Mouse (Mus musculus) embryonic facial prominence, embryonic 15.5 days (tissue): ENCODE data around the gene Il12rb1. TPM values are rescaled to one million over a fixed set of nuclear protein-coding genes. Genes with fewer than 3 reads are reported as not detected.
A peak's percentile ranks its signal among the peaks of the same experiment; 100 is the strongest.

ENCODE experiments used
- ATAC-seq: fragments of 200-750 bp; cut with Nextera tagmentation; 2 replicates; pipeline ENCODE4 v1.8.0; 2017; ENCODE audit warnings: low read depth, moderate TSS enrichment; ENCODE audit not compliant: insufficient number of reproducible peaks, low FRiP score, low TSS enrichment
- H3K27ac ChIP-seq: fragments of 300-500 bp; sonication (generic); replicated peaks from 2 replicates; pipeline ENCODE4 v1.5.1; 2015; ENCODE audit warnings: mild to moderate bottlenecking, inconsistent platforms
- H3K27me3 ChIP-seq: fragments of 300-500 bp; sonication (generic); 2 replicates; pipeline ENCODE4 v1.6.1; 2015; ENCODE audit warnings: inconsistent platforms
- H3K36me3 ChIP-seq: fragments of 300-500 bp; sonication (generic); 2 replicates; pipeline ENCODE4 v1.6.1; 2015; ENCODE audit warnings: mild to moderate bottlenecking, inconsistent platforms
- H3K4me1 ChIP-seq: fragments of 300-500 bp; sonication (generic); 2 replicates; pipeline ENCODE4 v1.6.1; 2015; ENCODE audit warnings: inconsistent platforms
- H3K4me2 ChIP-seq: fragments of 300-500 bp; sonication (generic); replicated peaks from 2 replicates; pipeline ENCODE4 v1.6.1; 2015; ENCODE audit warnings: mild to moderate bottlenecking, inconsistent platforms
- H3K4me3 ChIP-seq: fragments of 300-500 bp; sonication (generic); replicated peaks from 2 replicates; pipeline ENCODE4 v1.5.1; 2015; ENCODE audit warnings: mild to moderate bottlenecking, inconsistent platforms
- H3K9ac ChIP-seq: fragments of 300-500 bp; sonication (generic); 2 replicates; pipeline ENCODE4 v1.6.1; 2015; ENCODE audit warnings: inconsistent platforms
- H3K9me3 ChIP-seq: fragments of 300-500 bp; sonication (generic); replicated peaks from 2 replicates; pipeline ENCODE4 v1.6.1; 2016; ENCODE audit warnings: inconsistent platforms
- WGBS: fragments of 180-500 bp; shearing (Covaris S2); methylation state at CpG from one replicate; pipeline ENCODE4 v1.1.7; 2015; 5-methylcytosine and 5-hydroxymethylcytosine counted together
- polyA plus RNA-seq: library from polyadenylated mRNA; unstranded; fragments of >200 nt; fragmentation: Nextera tagmentation; extraction: Ambion mirVana; gene quantifications from 2 replicates; pipeline ENCODE4 v1.2.1, GENCODE M21; 2015

Gene Il12rb1
- polyA plus RNA-seq, 1 experiment from 2014 or later = 0.28 TPM

DNA sequence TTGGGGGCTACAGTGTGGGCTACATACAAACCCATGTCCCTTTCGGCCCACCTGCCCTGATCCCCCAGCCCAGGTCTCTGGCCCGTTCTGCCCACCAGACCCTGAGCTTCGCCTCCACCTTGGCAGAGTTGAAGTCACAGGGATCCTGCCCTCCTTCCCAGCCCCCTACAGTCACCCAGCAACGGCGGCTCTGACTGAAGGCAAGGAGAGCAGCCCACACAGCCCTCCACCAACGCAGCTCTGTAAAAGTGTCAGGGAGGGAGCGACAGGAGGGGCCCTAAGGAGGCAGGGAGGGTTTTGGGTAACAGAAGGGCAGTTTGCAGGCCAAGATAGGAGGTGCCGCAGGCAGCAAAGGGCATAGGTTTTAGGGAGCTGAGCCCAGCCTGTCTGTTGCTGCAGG lies 17.4 kb upstream of the Il12rb1 start:
- peaks cover 49% of the 10 kb centered on the region for H3K4me1 ChIP-seq
- H3K9me3 ChIP-seq = no peaks in the 10 kb centered on the region

DNA sequence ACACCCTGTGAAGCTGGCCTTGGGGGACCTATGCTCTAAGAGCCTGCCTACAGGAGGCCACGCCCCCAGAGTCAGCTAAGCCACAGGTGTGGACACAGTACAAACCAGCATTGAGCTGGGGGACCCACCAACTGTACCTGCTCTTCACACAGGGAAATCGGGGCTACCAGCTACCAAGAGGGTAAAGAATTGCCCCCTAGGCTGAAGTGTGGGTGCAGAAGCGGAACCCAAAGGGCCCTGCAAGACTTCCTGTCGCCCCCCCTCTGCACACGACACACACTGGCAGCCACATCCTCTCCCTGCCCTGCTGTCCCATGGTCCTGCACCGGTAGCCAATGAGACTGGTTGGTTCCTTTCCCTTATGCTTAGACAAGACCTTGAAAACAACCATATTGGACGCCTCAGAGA lies 17.0 kb upstream of the Il12rb1 start:
- ATAC-seq = no peak
- Histone ChIP-seq H3K36me3 (peaks cover 27% of the 10 kb centered on the region), H3K9ac (peak overlapping the region; percentile 90; the same call in 1 of the 2 replicates), H3K9me3 (no peaks in the 10 kb centered on the region), H3K4me1 (peaks cover 51% of the 10 kb centered on the region), H3K27me3 (no peaks in the 10 kb centered on the region), H3K4me2 (peak overlapping the region; percentile 92), H3K27ac (no peak overlapping the region), H3K4me3 (peak overlapping the region; percentile 66)
- 54% methylated on average over 7 of the region's 7 CpGs for WGBS

More for the DNA sequence above, 17.4 kb upstream of the Il12rb1 start:
- peak overlapping the region; percentile 66 for H3K4me3 ChIP-seq
- no peak overlapping the region for H3K27ac ChIP-seq
- peaks cover 32% of the 10 kb centered on the region for H3K36me3 ChIP-seq
- H3K9ac ChIP-seq = peak overlapping the region; percentile 2; the same call in 1 of the 2 replicates
- 56% methylated on average over 8 of the region's 8 CpGs for WGBS
- H3K4me2 ChIP-seq = peak overlapping the region; percentile 92
- ATAC-seq = no peak
- H3K27me3 ChIP-seq = no peaks in the 10 kb centered on the region

DNA sequence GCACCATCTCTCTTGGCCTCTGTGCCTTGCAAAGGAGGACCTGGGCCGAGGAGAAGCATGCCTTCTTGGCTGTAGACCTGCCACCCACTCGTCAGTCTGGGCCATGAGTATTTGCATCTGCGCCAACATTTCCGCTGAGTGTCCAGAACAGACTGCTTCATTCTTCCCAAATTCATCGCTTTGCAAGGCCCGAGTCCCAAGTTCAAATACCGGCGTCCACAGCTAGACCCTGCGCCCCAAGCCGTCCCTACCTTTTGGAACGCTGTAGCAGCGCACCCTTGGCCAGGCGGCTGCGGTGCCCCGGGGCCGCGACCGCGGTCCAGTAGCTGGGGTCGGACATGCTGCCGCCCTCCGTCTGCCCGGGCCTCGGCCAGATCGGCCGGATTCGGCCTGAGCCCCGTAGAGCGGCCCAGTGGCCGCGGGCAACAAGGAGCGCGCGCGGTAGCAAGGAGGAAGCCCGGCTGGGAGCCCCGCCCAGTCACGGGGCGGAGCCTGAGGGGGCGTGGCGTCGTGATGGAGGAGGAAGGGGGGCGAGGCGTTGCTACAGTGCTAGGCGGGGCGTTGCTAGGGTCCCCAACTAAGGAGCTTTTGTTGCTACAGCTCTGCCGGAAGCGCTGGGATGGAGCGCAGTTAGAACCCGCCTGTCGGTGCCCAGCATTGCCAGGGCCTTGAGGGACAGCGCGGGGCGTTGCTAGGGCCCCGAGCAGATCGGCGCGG lies 16.1 kb upstream of the Il12rb1 start:
- Histone ChIP-seq H3K4me2 (peak overlapping the region; percentile 92), H3K27ac (peak overlapping the region; percentile 85), H3K36me3 (peaks cover 19% of the 10 kb centered on the region), H3K27me3 (no peaks in the 10 kb centered on the region), H3K9me3 (no peaks in the 10 kb centered on the region), H3K4me3 (peak overlapping the region; percentile 66), H3K4me1 (peaks cover 56% of the 10 kb centered on the region), H3K9ac (peak overlapping the region; percentile 90)
- 3% methylated on average over 58 of the region's 58 CpGs for WGBS
- ATAC-seq = peak; percentile 82

DNA sequence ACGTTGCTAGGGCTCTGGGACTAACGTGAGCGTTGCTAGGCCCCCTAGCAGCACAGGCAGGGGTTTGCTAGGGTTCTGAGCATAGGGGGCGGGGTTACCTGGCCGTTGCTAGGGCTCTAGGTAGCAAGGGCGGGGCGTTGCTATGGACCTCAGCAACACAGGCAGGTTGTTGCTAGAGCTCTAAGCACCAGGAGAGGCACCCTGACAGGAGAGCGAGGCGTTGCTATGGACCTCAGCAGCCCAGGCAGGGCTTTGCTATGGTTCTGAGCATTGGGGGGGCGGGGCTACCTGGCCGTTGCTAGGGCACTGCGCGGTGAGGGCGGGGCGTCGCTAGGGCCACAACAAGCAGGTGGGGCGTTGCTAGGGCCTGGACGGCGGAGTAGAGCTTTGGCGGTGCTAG lies 15.5 kb upstream of the Il12rb1 start:
- Histone ChIP-seq H3K9ac (no peak overlapping the region; the same call in 1 of the 2 replicates), H3K36me3 (peaks cover 15% of the 10 kb centered on the region), H3K9me3 (no peaks in the 10 kb centered on the region), H3K4me1 (peaks cover 61% of the 10 kb centered on the region), H3K4me3 (peak overlapping the region; percentile 66), H3K27ac (peak overlapping the region; percentile 85), H3K4me2 (peak overlapping the region; percentile 92), H3K27me3 (0 out of 2 replicates have a peak, but pooled peaks cover under 1% of the 10 kb centered on the region)
- WGBS = under 1% methylated on average over 20 of the region's 20 CpGs
- peak; percentile 51 for ATAC-seq

DNA sequence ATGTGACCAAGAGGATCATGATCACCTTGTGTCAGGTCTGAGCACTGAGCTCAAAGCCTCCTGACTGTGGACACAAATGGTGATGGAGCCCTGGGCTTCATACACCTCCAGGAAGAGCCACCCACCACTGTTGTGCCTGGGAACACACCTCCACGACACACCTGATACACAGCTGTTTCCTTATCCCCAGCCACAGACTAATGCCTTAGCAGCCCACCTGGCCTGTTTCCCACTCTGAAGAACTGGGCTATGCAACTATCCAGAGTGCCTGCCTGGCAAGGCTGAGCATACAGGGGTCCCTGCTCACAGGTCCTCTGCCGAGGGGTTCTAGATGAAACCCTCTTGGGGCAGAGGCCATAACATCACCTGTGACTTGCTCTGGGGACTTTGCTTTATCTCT lies 14.0 kb upstream of the Il12rb1 start:
- no peak overlapping the region for H3K4me3 ChIP-seq
- WGBS = 90% methylated on average over 2 of the region's 2 CpGs
- peaks cover 55% of the 10 kb centered on the region for H3K4me1 ChIP-seq
- H3K36me3 ChIP-seq = peaks cover 1% of the 10 kb centered on the region; the same call in 1 of the 2 replicates
- H3K27ac ChIP-seq = no peak overlapping the region
- no peak overlapping the region for H3K9ac ChIP-seq
- no peak for ATAC-seq
- H3K4me2 ChIP-seq = no peak overlapping the region
- no peaks in the 10 kb centered on the region for H3K9me3 ChIP-seq
- peaks cover 16% of the 10 kb centered on the region for H3K27me3 ChIP-seq

DNA sequence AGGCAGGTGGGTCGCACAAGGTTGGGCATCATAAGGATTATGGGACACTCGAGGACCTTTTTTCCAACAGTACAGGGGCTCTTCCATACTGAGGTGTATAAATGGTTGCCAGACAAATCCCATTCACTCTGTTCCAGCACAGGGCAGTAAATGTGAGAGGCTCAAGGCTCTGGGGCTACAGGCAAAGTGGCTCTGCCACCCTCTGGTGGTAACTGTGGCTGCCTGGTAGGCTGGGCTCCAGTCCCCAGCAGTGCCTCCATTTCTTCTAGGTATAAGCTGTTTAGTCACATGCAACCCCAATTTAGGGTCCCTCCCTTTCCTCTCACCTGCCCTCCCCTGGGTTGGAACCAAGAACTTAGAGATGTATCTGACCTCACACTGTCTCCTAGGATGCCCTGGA lies 12.9 kb upstream of the Il12rb1 start:
- Histone ChIP-seq H3K9me3 (no peaks in the 10 kb centered on the region), H3K4me1 (peaks cover 48% of the 10 kb centered on the region), H3K27me3 (peaks cover 27% of the 10 kb centered on the region), H3K9ac (no peak overlapping the region), H3K27ac (no peak overlapping the region), H3K4me3 (no peak overlapping the region), H3K4me2 (no peak overlapping the region), H3K36me3 (no peaks in the 10 kb centered on the region)
- WGBS = 79% methylated on average over 2 of the region's 2 CpGs
- ATAC-seq = no peak

DNA sequence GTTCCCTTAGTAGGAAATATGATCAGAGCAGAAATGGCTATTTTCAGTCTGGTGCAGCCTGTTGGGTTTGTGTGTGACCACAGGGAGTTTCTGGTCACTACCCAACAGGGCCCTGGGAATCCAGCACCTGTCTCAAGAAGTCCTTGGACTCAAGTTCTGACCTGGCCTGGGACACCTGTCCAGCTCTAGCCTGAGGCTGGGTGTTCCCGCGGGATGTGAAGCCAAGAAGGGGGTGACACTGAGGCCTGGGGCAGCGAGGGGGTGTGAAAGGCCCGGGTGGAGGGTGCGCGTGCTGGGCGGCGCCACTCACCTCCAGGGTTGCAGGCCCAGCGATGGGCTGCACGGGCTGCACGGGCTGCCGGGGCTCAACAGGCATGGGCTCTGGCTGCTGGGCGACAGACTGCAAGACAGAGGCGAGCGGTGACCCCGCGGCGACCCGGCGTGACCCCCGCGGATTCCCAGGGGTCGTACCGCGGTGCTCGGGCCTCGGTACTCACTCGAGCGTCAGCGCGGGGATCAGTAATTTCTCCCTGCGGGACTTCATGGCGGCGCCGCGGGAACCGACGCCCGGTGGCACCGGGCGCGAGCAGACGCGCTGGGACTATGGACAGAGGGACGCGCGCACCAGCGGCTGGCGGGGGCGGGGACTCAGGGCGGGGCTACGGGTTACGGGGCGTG lies 11.7 kb upstream of the Il12rb1 start:
- peaks cover 33% of the 10 kb centered on the region for H3K27me3 ChIP-seq
- no peaks in the 10 kb centered on the region for H3K9me3 ChIP-seq
- no peak for ATAC-seq

DNA sequence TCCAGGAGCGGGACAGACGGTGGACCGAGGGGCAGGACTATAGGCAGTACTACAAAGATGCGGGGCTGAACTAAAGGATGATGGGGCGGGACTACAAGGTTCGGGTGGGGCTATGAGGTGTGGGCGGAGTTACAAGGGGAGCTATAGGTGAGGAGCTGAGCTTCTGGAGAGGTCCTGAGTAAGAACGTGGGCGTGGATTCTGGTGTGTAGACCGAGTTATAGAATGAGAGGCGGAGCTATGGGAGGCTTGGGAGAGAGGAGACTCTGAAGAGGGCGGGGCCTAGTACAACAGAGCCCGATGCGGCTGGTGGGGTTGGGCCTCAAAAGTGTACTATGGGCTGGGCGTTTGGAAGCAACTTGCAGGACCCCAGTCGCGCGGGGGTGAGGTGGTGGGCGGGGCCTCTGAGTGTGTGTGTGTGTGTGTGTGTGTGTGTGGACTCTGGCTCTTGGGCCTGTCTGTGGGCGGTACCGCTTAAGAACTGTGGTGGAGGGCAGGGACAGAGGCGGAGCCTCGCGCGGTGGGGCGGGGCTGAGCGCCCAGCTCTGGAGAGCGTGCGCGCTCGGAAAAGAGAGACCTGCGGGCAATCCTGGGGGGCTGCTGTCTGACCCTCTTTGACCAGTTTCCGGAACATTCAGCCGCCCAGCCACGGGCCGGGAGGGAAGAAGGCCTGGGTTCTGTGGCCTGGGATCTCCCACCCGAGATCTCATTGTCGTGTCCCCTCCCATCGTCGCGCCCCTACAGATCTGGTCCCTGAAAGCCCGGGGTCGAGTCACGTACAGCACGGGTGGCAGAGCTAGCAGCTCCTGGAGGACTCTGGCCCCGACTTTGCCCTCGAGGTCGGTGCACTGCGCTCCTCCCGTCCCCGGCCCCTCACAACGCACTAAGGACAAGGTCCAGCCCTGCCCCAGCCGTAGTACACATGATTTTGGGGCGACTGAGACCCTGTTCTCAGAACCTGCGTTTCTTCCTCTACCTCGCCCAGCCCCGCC lies 10.9 kb upstream of the Il12rb1 start:
- Histone ChIP-seq H3K4me1 (peaks cover 34% of the 10 kb centered on the region), H3K4me3 (peak overlapping the region; percentile 58), H3K27me3 (peaks cover 40% of the 10 kb centered on the region), H3K9me3 (no peaks in the 10 kb centered on the region), H3K9ac (peak overlapping the region; percentile 48), H3K27ac (0 out of 2 replicates have a peak overlapping the region, but pooled peaks have one; percentile 13), H3K4me2 (peak overlapping the region; percentile 94), H3K36me3 (no peaks in the 10 kb centered on the region)
- ATAC-seq = peak; percentile 88
- WGBS = under 1% methylated on average over 57 of the region's 57 CpGs

More for the DNA sequence above, 11.7 kb upstream of the Il12rb1 start:
- H3K4me3 ChIP-seq = peak overlapping the region; percentile 58
- H3K36me3 ChIP-seq = no peaks in the 10 kb centered on the region
- 0 out of 2 replicates have a peak overlapping the region, but pooled peaks have one; percentile 13 for H3K27ac ChIP-seq
- peaks cover 38% of the 10 kb centered on the region for H3K4me1 ChIP-seq
- H3K4me2 ChIP-seq = peak overlapping the region; percentile 94
- H3K9ac ChIP-seq = peak overlapping the region; percentile 48; the same call in 1 of the 2 replicates
- 2% methylated on average over 54 of the region's 54 CpGs for whole genome bisulfite sequencing

DNA sequence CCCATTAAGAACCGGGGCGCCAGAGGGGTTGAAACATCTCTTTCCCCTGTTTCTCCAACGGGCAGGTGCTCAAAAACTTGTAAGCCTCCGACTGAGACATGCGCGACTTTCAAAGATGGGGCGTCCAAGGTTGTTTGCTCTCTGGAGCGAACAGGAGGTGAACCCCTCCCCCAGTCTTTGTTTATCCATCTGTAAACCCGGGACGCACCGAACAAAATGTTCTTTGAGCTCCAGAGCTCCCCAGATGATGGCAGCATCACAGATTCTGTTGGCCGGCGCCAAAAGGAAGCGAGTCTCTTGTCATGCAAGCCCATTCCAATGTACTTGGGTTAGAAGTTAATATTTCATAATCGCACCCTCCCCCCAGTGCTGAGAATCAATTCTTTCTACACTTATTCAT lies 10.0 kb upstream of the Il12rb1 start:
- 10% methylated on average over 15 of the region's 15 CpGs for WGBS

DNA sequence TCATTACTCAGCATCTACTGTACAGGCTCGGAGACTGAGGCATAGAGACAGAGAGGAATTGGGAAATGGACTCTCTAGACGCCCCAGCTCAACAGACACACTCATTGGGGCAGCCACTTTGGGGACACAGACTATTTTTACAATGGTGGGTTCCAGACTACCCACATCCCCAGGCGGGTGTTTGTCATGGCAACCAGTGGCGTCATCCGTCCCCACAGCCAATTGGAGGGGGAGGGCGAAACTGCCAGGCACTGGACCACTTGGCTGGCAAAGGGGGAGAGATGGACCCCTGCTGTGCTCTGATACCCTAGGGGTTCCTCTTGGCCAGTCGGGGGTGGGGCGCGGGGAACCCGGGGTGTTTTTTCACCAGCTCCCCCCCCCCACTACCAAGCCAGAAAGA lies 7.6 kb upstream of the Il12rb1 start:
- 52% methylated on average over 10 of the region's 10 CpGs for WGBS
- Histone ChIP-seq H3K4me2 (no peak overlapping the region), H3K27ac (no peak overlapping the region), H3K9ac (no peak overlapping the region), H3K27me3 (peaks cover 53% of the 10 kb centered on the region), H3K36me3 (no peaks in the 10 kb centered on the region), H3K9me3 (no peaks in the 10 kb centered on the region), H3K4me1 (peaks cover 37% of the 10 kb centered on the region), H3K4me3 (no peak overlapping the region)
- no peak for ATAC-seq

More for the DNA sequence above, 10.0 kb upstream of the Il12rb1 start:
- no peak for ATAC-seq
- peaks cover 40% of the 10 kb centered on the region for H3K27me3 ChIP-seq
- H3K4me3 ChIP-seq = peak overlapping the region; percentile 58
- no peaks in the 10 kb centered on the region for H3K36me3 ChIP-seq
- peaks cover 25% of the 10 kb centered on the region for H3K4me1 ChIP-seq
- H3K4me2 ChIP-seq = peak overlapping the region; percentile 94
- H3K9me3 ChIP-seq = no peaks in the 10 kb centered on the region
- H3K27ac ChIP-seq = no peak overlapping the region
- H3K9ac ChIP-seq = no peak overlapping the region
